Mouse (Mus musculus) heart, embryonic 10.5 days (tissue): Measurements from ENCODE around the gene Myrf. TPM values are rescaled to one million over a fixed set of nuclear protein-coding genes. Genes with fewer than 3 reads are reported as not detected.
"Not testable (repeated sequence)": the region's sequence is repeated elsewhere in the genome, so short reads cannot be mapped to it uniquely, and the experiment has no call there.

Experiments
- DNase-seq: peaks from one replicate; pipeline ENCODE4 v3.0.0-alpha.2; 2017; ENCODE audit warnings: low spot score
- H3K27ac ChIP-seq: fragments of 300-500 bp; sonication (generic); 2 replicates; pipeline ENCODE4 v1.5.1; 2016; ENCODE audit warnings: mild to moderate bottlenecking
- H3K27me3 ChIP-seq: fragments of 300-500 bp; sonication (generic); 2 replicates; pipeline ENCODE4 v1.6.1; 2016; ENCODE audit warnings: mild to moderate bottlenecking; ENCODE audit not compliant: poor library complexity, insufficient read depth, severe bottlenecking
- H3K36me3 ChIP-seq: fragments of 300-500 bp; sonication (generic); 2 replicates; pipeline ENCODE4 v1.6.1; 2016; ENCODE audit warnings: mild to moderate bottlenecking, moderate library complexity
- H3K4me1 ChIP-seq: fragments of 300-500 bp; sonication (generic); 2 replicates; pipeline ENCODE4 v1.6.1; 2016; ENCODE audit warnings: mild to moderate bottlenecking
- H3K4me3 ChIP-seq: fragments of 300-500 bp; sonication (generic); 2 replicates; pipeline ENCODE4 v1.5.1; 2016; ENCODE audit warnings: mild to moderate bottlenecking, moderate library complexity
- H3K9me3 ChIP-seq: fragments of 300-500 bp; sonication (generic); 2 replicates; pipeline ENCODE4 v1.6.1; 2016; ENCODE audit warnings: mild to moderate bottlenecking, moderate library complexity
- WGBS: fragments of 180-500 bp; shearing (Covaris S2); methylation state at CpG from one replicate; pipeline ENCODE4 v1.1.7; 2016; 5-methylcytosine and 5-hydroxymethylcytosine counted together
- polyA plus RNA-seq: library from polyadenylated mRNA; unstranded; fragments of >200 nt; fragmentation: Nextera tagmentation; extraction: Ambion mirVana; gene quantifications from 2 replicates; pipeline ENCODE4 v1.2.1, GENCODE M21; 2016

Gene Myrf
- polyA plus RNA-seq, 1 experiment from 2014 or later: 30.6 TPM

- Histone ChIP-seq H3K36me3 (peaks cover 18% of the 10 kb centered on the region), H3K4me3 (no peak overlapping the region), H3K27ac (no peak overlapping the region), H3K27me3 (no peaks in the 10 kb centered on the region), H3K9me3 (0 out of 2 replicates have a peak, but pooled peaks cover 4% of the 10 kb centered on the region), H3K4me1 (peaks cover 27% of the 10 kb centered on the region)
- no peak for DNase-seq
- WGBS: 93% methylated on average over 7 of the region's 7 CpGs
Measured at GRCm38 (mm10) chr19:10181225-10181624, 59.3 kb downstream of the Myrf start.

GRCm38 (mm10) chr19:10176941-10177372, 63.6 kb downstream of the Myrf start:
- WGBS: 51% methylated on average over 7 of the region's 7 CpGs
- H3K4me1 ChIP-seq: peaks cover 7% of the 10 kb centered on the region
- H3K9me3 ChIP-seq: 0 out of 2 replicates have a peak, but pooled peaks cover 4% of the 10 kb centered on the region
- no peak overlapping the region for H3K4me3 ChIP-seq
- peak; percentile 73 for DNase-seq
- H3K27me3 ChIP-seq: no peaks in the 10 kb centered on the region
- H3K27ac ChIP-seq: no peak overlapping the region
- no peaks in the 10 kb centered on the region for H3K36me3 ChIP-seq

- 77% methylated on average over 1 of the region's 1 CpGs for WGBS
- Histone ChIP-seq H3K4me3 (no peak overlapping the region), H3K27me3 (no peaks in the 10 kb centered on the region), H3K9me3 (0 out of 2 replicates have a peak, but pooled peaks cover 4% of the 10 kb centered on the region), H3K4me1 (peaks cover 7% of the 10 kb centered on the region), H3K27ac (no peak overlapping the region), H3K36me3 (no peaks in the 10 kb centered on the region)
- no peak for DNase-seq
Measured at GRCm38 (mm10) chr19:10176477-10176876, 64.1 kb downstream of the Myrf start.

GRCm38 (mm10) chr19:10174956-10175355, 65.6 kb downstream of the Myrf start:
- peak; percentile 69 for DNase-seq
- Histone ChIP-seq H3K36me3 (no peaks in the 10 kb centered on the region), H3K4me1 (peaks cover 7% of the 10 kb centered on the region), H3K9me3 (0 out of 2 replicates have a peak, but pooled peaks cover 4% of the 10 kb centered on the region), H3K27ac (no peak overlapping the region), H3K27me3 (no peaks in the 10 kb centered on the region), H3K4me3 (no peak overlapping the region)
- 48% methylated on average over 4 of the region's 4 CpGs for WGBS

GRCm38 (mm10) chr19:10173844-10174539, 66.6 kb downstream of the Myrf start:
- peak; percentile 60 for DNase-seq
- no peaks in the 10 kb centered on the region for H3K36me3 ChIP-seq
- no peak overlapping the region for H3K4me3 ChIP-seq
- 86% methylated on average over 7 of the region's 7 CpGs for WGBS
- no peak overlapping the region; the same call in 1 of the 2 replicates for H3K27ac ChIP-seq
- H3K27me3 ChIP-seq: no peaks in the 10 kb centered on the region
- 0 out of 2 replicates have a peak, but pooled peaks cover 4% of the 10 kb centered on the region for H3K9me3 ChIP-seq
- H3K4me1 ChIP-seq: peaks cover 7% of the 10 kb centered on the region

GRCm38 (mm10) chr19:10173116-10173718, 67.3 kb downstream of the Myrf start:
- peaks cover 7% of the 10 kb centered on the region for H3K4me1 ChIP-seq
- 0 out of 2 replicates have a peak, but pooled peaks cover under 1% of the 10 kb centered on the region for H3K9me3 ChIP-seq
- WGBS: 75% methylated on average over 5 of the region's 5 CpGs
- H3K27me3 ChIP-seq: no peaks in the 10 kb centered on the region
- peak; percentile 91 for DNase-seq
- H3K27ac ChIP-seq: peak overlapping the region; percentile 76; the same call in 1 of the 2 replicates
- H3K4me3 ChIP-seq: no peak overlapping the region
- H3K36me3 ChIP-seq: no peaks in the 10 kb centered on the region

- H3K27ac ChIP-seq: peak overlapping the region; percentile 17; the same call in 1 of the 2 replicates
- H3K4me1 ChIP-seq: peaks cover 5% of the 10 kb centered on the region
- H3K9me3 ChIP-seq: no peaks in the 10 kb centered on the region
- peak; percentile 75 for DNase-seq
- no peaks in the 10 kb centered on the region for H3K27me3 ChIP-seq
- no peaks in the 10 kb centered on the region for H3K36me3 ChIP-seq
- H3K4me3 ChIP-seq: no peak overlapping the region
Measured at GRCm38 (mm10) chr19:10171846-10172245, 68.7 kb downstream of the Myrf start.

GRCm38 (mm10) chr19:10171359-10171758, 69.2 kb downstream of the Myrf start:
- DNase-seq: no peak
- WGBS: 78% methylated on average over 7 of the region's 7 CpGs
- Histone ChIP-seq H3K27ac (peak overlapping the region; percentile 13; the same call in 1 of the 2 replicates), H3K27me3 (no peaks in the 10 kb centered on the region), H3K4me1 (peaks cover 3% of the 10 kb centered on the region; the same call in 1 of the 2 replicates), H3K9me3 (no peaks in the 10 kb centered on the region), H3K36me3 (no peaks in the 10 kb centered on the region), H3K4me3 (no peak overlapping the region)

GRCm38 (mm10) chr19:10170466-10170865, 70.1 kb downstream of the Myrf start:
- H3K4me1 ChIP-seq: peaks cover 3% of the 10 kb centered on the region; the same call in 1 of the 2 replicates
- H3K36me3 ChIP-seq: no peaks in the 10 kb centered on the region
- DNase-seq: no peak
- H3K27ac ChIP-seq: peak overlapping the region; percentile 44; the same call in 1 of the 2 replicates
- H3K27me3 ChIP-seq: no peaks in the 10 kb centered on the region
- 63% methylated on average over 1 of the region's 1 CpGs for whole genome bisulfite sequencing
- no peak overlapping the region for H3K4me3 ChIP-seq
- H3K9me3 ChIP-seq: no peaks in the 10 kb centered on the region

- H3K36me3 ChIP-seq, H3K9me3 ChIP-seq, H3K27ac ChIP-seq, H3K4me1 ChIP-seq, H3K27me3 ChIP-seq, H3K4me3 ChIP-seq: not testable (repeated sequence)
- WGBS: 65% methylated on average over 3 of the region's 3 CpGs
- DNase-seq: peak; percentile 73
Measured at GRCm38 (mm10) chr19:10169692-10170330, 70.7 kb downstream of the Myrf start.

GRCm38 (mm10) chr19:10169179-10169578, 71.4 kb downstream of the Myrf start:
- DNase-seq: peak; percentile 76
- Histone ChIP-seq H3K27me3 (no peaks in the 10 kb centered on the region), H3K27ac (no peak overlapping the region), H3K36me3 (no peaks in the 10 kb centered on the region), H3K9me3 (no peaks in the 10 kb centered on the region), H3K4me3 (no peak overlapping the region), H3K4me1 (peaks cover 3% of the 10 kb centered on the region; the same call in 1 of the 2 replicates)

GRCm38 (mm10) chr19:10168441-10168840, 72.1 kb downstream of the Myrf start:
- Histone ChIP-seq H3K27ac (no peak overlapping the region), H3K4me1 (peaks cover 3% of the 10 kb centered on the region; the same call in 1 of the 2 replicates), H3K27me3 (no peaks in the 10 kb centered on the region), H3K9me3 (no peaks in the 10 kb centered on the region), H3K36me3 (no peaks in the 10 kb centered on the region), H3K4me3 (no peak overlapping the region)
- no peak for DNase-seq
- 84% methylated on average over 3 of the region's 3 CpGs for WGBS

- 93% methylated on average over 1 of the region's 1 CpGs for WGBS
- Histone ChIP-seq H3K4me1 (peaks cover under 1% of the 10 kb centered on the region; the same call in 1 of the 2 replicates), H3K27ac (no peak overlapping the region), H3K9me3 (no peaks in the 10 kb centered on the region), H3K27me3 (no peaks in the 10 kb centered on the region), H3K36me3 (no peaks in the 10 kb centered on the region), H3K4me3 (no peak overlapping the region)
- no peak for DNase-seq
Measured at GRCm38 (mm10) chr19:10167951-10168350, 72.6 kb downstream of the Myrf start.
